Mouse (Mus musculus) forebrain, postnatal 0 days (tissue): ENCODE data around the gene Slc25a29. TPM values are rescaled to one million over a fixed set of nuclear protein-coding genes. Genes with fewer than 3 reads are reported as not detected.

Experiments
- ATAC-seq: fragments of 200-750 bp; cut with Nextera tagmentation; 2 replicates; pipeline ENCODE4 v1.8.0; 2017; ENCODE audit warnings: mild to moderate bottlenecking, moderate library complexity
- DNase-seq: peaks from one replicate; pipeline ENCODE4 v3.0.0-alpha.2; 2015
- H3K27ac ChIP-seq: fragments of 300-500 bp; sonication (generic); 2 replicates; pipeline ENCODE4 v1.5.1; 2014; ENCODE audit warnings: low read depth, mild to moderate bottlenecking, antibody characterized with exemption, low read length, moderate library complexity, mixed read lengths
- H3K27me3 ChIP-seq: fragments of 300-500 bp; sonication (generic); 2 replicates; pipeline ENCODE4 v1.6.1; 2014; ENCODE audit warnings: mild to moderate bottlenecking, low read length, mixed read lengths; ENCODE audit not compliant: insufficient read depth
- H3K36me3 ChIP-seq: fragments of 300-500 bp; sonication (generic); 2 replicates; pipeline ENCODE4 v1.6.1; 2014; ENCODE audit warnings: mild to moderate bottlenecking, moderate library complexity; ENCODE audit not compliant: insufficient read depth
- H3K4me1 ChIP-seq: fragments of 300-500 bp; sonication (generic); 2 replicates; pipeline ENCODE4 v1.6.1; 2014; ENCODE audit warnings: antibody characterized with exemption; ENCODE audit not compliant: insufficient read depth
- H3K4me2 ChIP-seq: fragments of 300-500 bp; sonication (generic); 2 replicates; pipeline ENCODE4 v1.6.1; 2014; ENCODE audit warnings: low read depth, mild to moderate bottlenecking, moderate library complexity
- H3K4me3 ChIP-seq: fragments of 300-500 bp; sonication (generic); 2 replicates; pipeline ENCODE4 v1.5.1; 2014; ENCODE audit warnings: low read depth, low read length, mixed read lengths
- H3K9ac ChIP-seq: fragments of 300-500 bp; sonication (generic); 2 replicates; pipeline ENCODE4 v1.6.1; 2014; ENCODE audit warnings: mild to moderate bottlenecking
- H3K9me3 ChIP-seq: fragments of 300-500 bp; sonication (generic); 2 replicates; pipeline ENCODE4 v1.6.1; 2016; ENCODE audit warnings: low read length
- CTCF ChIP-seq: sonication (generic); IDR thresholded peaks from 2 replicates; pipeline ENCODE4 v1.5.1; 2016; ENCODE audit warnings: antibody characterized with exemption, control low read depth, low read depth
- WGBS: fragments of 180-500 bp; shearing (Covaris S2); extraction: QIAGEN DNeasy Blood & Tissue Kit; methylation state at CpG from one replicate; pipeline ENCODE4 v1.1.7; 2014; 5-methylcytosine and 5-hydroxymethylcytosine counted together
- polyA plus RNA-seq: library from polyadenylated mRNA; unstranded; fragments of >200 nt; fragmentation: Nextera tagmentation; extraction: Ambion mirVana; gene quantifications from 2 replicates; pipeline ENCODE4 v1.2.1, GENCODE M21; 2015
- total RNA-seq: library from RNA; depleted of rRNA; stranded (reverse); fragments of >200 nt; gene quantifications from 2 replicates; pipeline ENCODE4 v1.2.3, GENCODE M21; 2014

The Slc25a29 gene
- total and polyA plus RNA-seq, 2 experiments from 2014 or later = 17.4 to 21.4 TPM

DNA sequence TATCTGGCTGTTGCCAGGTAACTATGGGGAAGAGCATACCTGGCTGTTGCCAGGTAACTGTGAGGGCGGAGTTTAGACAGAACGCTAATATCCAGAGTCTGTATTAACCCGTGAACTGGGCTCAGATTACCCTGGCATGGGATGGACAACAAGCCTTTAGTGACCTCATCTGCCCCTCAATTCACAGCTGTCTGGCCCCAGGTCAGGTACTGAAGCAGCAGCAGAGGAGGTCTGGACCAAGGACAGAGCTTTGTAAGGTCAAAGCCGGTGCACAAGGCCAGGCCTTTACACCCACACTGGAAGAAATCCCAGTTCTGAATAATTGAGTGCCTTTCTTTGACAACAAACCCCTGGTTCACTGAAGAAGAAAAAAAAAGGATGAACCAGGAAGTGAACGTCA is 6.0 kb downstream of the Slc25a29 start:
- H3K9me3 ChIP-seq = no peaks in the 10 kb centered on the region
- no peak overlapping the region for H3K27ac ChIP-seq
- no peak for ATAC-seq
- DNase-seq = no peak
- H3K9ac ChIP-seq = no peak overlapping the region
- no peak for TF ChIP-seq CTCF
- H3K4me2 ChIP-seq = no peak overlapping the region
- H3K4me1 ChIP-seq = peaks cover 4% of the 10 kb centered on the region
- peaks cover 25% of the 10 kb centered on the region for H3K36me3 ChIP-seq
- WGBS = 73% methylated on average over 5 of the region's 5 CpGs
- no peak overlapping the region for H3K4me3 ChIP-seq
- H3K27me3 ChIP-seq = no peaks in the 10 kb centered on the region

DNA sequence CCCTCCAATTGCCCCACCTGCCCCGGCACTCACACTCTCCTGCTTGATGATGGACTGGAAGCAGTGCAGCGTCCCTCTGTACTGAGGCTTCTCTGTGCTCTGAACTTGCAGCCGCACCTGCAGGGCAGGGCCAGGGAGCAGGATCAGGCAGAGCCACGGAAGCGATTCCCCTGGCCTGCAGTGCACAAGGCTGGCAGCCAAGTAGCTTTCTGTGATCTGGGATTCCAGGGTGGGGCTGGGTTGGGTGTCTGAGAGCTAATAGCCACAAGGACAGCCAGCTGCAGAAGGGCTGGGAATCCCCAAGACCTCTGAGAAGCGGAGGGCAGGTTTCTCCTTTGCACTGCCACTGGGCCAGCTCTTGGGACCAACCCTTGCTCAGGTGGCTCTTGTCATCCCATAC is 8.0 kb downstream of the Slc25a29 start:
- DNase-seq = no peak
- no peaks in the 10 kb centered on the region for H3K9me3 ChIP-seq
- no peak for ATAC-seq
- no peak overlapping the region for H3K4me3 ChIP-seq
- no peaks in the 10 kb centered on the region for H3K27me3 ChIP-seq
- H3K4me2 ChIP-seq = no peak overlapping the region
- no peak overlapping the region for H3K9ac ChIP-seq
- peaks cover 25% of the 10 kb centered on the region for H3K36me3 ChIP-seq
- no peaks in the 10 kb centered on the region for H3K4me1 ChIP-seq
- no peak for TF ChIP-seq CTCF
- H3K27ac ChIP-seq = no peak overlapping the region
- WGBS = 98% methylated on average over 6 of the region's 6 CpGs

DNA sequence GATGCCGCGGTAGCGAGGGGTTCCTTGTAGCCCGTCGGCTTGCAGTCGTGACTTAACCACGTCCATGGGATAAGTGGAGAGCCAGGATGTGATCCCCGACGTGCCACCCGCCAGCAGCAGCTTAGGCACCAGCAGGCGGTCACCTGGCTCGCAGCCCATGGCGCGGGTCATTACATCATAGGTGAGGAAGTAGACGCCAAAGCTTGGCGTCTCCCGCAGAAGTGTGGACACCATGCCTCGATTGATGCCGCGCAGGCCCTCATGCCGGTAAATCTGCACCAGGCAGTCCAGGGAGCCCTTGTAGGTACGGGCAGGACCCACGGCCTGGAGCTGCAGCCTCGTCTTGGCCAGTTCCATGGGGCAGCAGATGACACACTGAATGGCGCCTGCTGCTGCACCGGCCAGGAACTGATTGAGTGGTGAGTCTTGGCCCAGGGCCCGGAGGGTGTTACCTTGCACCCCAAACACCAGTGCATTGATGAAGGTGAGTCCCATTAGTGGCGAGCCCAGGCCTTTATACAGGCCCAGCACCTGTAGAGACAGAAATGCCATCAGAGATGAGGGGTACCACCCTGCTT is 8.6 kb downstream of the Slc25a29 start:
- DNase-seq (no peak), ATAC-seq (no peak)
- H3K27ac ChIP-seq = no peak overlapping the region
- no peak for TF ChIP-seq CTCF
- H3K9me3 ChIP-seq = no peaks in the 10 kb centered on the region
- no peak overlapping the region for H3K9ac ChIP-seq
- no peak overlapping the region for H3K4me2 ChIP-seq
- H3K4me3 ChIP-seq = no peak overlapping the region
- H3K36me3 ChIP-seq = peaks cover 25% of the 10 kb centered on the region
- no peaks in the 10 kb centered on the region for H3K4me1 ChIP-seq
- no peaks in the 10 kb centered on the region for H3K27me3 ChIP-seq
- WGBS = 93% methylated on average over 28 of the region's 28 CpGs

DNA sequence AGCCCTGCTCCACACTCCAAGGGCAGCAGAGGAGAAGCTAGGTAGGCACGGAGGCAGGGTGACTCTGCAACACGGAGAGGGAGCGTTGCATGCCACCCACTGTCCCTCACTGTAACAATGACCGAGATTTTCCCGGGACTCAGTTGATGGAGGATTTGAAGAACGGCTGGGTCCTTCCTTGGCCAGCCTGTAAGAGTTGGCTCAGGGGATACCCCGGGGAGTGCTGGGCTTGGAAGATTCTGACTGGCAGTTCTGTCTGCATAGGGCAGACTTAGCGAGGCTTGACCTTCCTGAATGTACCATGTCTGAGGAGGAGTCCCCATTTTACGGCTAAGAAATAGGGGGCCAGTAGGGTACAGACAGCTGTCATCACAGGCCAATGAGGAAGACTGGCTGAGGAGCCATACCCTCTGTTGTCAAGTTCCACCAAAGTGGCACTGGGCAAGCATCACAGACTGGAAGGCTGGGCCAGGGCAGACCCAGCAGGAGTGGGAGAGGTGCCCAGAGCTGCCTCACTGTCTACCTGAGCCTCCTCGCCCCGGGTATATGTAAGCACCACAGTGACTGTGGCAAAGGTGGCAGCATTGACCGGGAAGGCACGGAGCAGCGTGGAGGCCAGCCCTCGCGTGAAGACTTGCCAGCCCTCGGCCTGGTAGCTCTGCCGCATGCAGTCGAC is 9.3 kb downstream of the Slc25a29 start:
- Histone ChIP-seq H3K4me3 (no peak overlapping the region), H3K9me3 (no peaks in the 10 kb centered on the region), H3K4me2 (no peak overlapping the region), H3K9ac (no peak overlapping the region), H3K4me1 (no peaks in the 10 kb centered on the region), H3K27me3 (no peaks in the 10 kb centered on the region), H3K27ac (no peak overlapping the region), H3K36me3 (peaks cover 25% of the 10 kb centered on the region)
- no peak for TF ChIP-seq CTCF
- no peak for DNase-seq
- no peak for ATAC-seq
- 97% methylated on average over 19 of the region's 19 CpGs for WGBS

DNA sequence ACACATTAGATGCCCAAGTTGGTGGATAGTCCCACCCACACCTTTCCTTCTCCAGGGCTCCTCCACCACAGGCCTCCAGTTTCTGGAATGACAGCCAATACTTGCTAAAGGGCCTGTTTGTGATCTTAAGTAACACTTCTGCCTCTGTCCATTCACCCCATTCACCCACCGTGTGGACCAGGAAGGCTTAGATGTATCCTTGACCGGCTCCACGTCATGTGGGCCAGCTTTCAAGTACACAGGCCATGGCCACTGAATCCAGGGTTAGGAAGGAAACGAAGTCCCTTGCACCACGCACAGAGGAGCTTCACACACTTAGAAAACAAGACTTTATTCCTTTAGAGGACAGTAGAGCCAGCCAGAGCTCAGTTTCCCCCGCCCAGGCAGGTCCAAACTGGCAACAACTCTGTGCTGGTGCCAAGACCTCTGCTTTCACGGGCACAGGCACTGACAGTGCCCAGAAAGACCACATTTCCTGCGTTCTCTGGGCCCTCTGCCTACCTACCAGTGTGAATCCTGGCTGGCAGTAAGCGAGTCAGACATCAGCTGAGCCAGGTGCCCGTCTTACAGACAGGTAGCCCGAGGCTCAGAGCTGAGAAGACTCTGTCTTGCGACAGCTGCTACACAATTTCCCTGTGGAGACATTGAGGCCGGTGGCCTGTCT is 10.0 kb downstream of the Slc25a29 start:
- no peak for ATAC-seq
- Histone ChIP-seq H3K9me3 (no peaks in the 10 kb centered on the region), H3K4me3 (no peak overlapping the region), H3K4me1 (no peaks in the 10 kb centered on the region), H3K9ac (no peak overlapping the region), H3K27me3 (no peaks in the 10 kb centered on the region), H3K36me3 (peaks cover 25% of the 10 kb centered on the region), H3K4me2 (no peak overlapping the region), H3K27ac (no peak overlapping the region)
- WGBS = 89% methylated on average over 13 of the region's 13 CpGs
- no peak for DNase-seq
- no peak for TF ChIP-seq CTCF

DNA sequence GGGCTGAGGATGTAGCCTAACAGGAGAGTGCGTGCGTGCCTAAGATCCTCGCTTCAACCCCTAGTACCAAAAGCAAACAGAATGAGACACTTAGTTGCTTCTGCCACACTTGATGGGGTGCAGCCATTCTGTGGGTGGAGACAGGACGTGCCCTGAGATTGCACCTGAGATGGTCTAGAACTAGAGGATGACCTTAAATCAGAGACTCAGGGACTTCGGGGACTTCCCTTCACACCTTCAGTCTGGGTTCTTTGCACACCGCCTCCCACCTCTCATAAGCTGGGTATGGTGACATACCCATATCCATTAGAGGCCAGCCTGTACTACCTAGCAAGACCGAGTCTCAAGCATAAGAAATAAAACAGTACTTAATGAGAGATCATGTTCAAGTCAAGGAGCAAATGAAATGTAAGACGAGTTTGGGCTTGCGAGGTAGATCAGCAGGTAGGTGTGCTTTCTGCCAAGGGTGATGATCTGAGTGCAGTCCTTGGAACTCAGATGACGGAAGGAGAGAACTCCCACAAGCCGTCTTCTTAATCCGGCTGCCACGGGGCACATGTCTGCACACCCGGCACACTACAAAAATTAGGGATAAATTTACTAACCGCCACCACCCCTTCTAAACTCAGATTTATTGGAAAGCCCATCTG is 11.3 kb downstream of the Slc25a29 start:
- WGBS = 91% methylated on average over 15 of the region's 15 CpGs
- Histone ChIP-seq H3K4me1 (no peaks in the 10 kb centered on the region), H3K4me3 (no peak overlapping the region), H3K9me3 (no peaks in the 10 kb centered on the region), H3K27me3 (no peaks in the 10 kb centered on the region), H3K36me3 (peaks cover 25% of the 10 kb centered on the region), H3K4me2 (no peak overlapping the region), H3K27ac (no peak overlapping the region), H3K9ac (no peak overlapping the region)
- TF ChIP-seq CTCF = no peak
- no peak for ATAC-seq
- DNase-seq = no peak

DNA sequence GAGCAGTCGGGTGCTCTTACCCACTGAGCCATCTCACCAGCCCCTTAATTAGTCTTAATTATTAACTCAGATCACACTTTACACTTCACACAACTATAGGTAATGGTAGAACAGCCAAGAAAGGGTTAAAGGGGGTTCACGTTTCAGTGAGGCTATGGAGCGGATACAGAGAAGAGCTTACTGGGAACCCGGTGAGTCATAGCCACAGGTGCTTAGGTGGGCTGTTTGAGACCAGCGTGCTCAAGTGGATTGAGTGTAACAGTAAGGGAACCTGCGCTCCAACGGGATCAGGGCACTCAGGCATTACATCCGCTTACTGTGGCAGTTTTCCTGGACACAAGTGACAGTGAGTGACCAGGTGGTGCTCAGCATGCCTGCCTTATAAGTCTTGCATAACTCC is 12.6 kb downstream of the Slc25a29 start:
- H3K4me3 ChIP-seq = no peak overlapping the region
- 69% methylated on average over 8 of the region's 8 CpGs for WGBS
- no peaks in the 10 kb centered on the region for H3K4me1 ChIP-seq
- ATAC-seq = no peak
- no peak overlapping the region for H3K27ac ChIP-seq
- no peak for TF ChIP-seq CTCF
- no peak overlapping the region for H3K4me2 ChIP-seq
- DNase-seq = no peak
- no peaks in the 10 kb centered on the region for H3K27me3 ChIP-seq
- peaks cover 22% of the 10 kb centered on the region for H3K36me3 ChIP-seq
- no peak overlapping the region for H3K9ac ChIP-seq
- no peaks in the 10 kb centered on the region for H3K9me3 ChIP-seq
